Mouse (Mus musculus) hindbrain, embryonic 13.5 days (tissue): Measurements from ENCODE around the gene Gpat3. TPM values are rescaled to one million over a fixed set of nuclear protein-coding genes. Genes with fewer than 3 reads are reported as not detected.

Experiments used
- ATAC-seq: fragments of 200-750 bp; cut with Nextera tagmentation; 2 replicates; pipeline ENCODE4 v1.8.0; 2017; ENCODE audit warnings: moderate TSS enrichment; ENCODE audit not compliant: low FRiP score
- H3K27ac ChIP-seq: fragments of 300-500 bp; sonication (generic); 2 replicates; pipeline ENCODE4 v1.5.1; 2015; ENCODE audit warnings: inconsistent platforms, mild to moderate bottlenecking, moderate library complexity
- H3K27me3 ChIP-seq: fragments of 300-500 bp; sonication (generic); 2 replicates; pipeline ENCODE4 v1.6.1; 2015; ENCODE audit warnings: mild to moderate bottlenecking, inconsistent platforms
- H3K36me3 ChIP-seq: fragments of 300-500 bp; sonication (generic); 2 replicates; pipeline ENCODE4 v1.6.1; 2015; ENCODE audit warnings: mild to moderate bottlenecking, inconsistent platforms
- H3K4me1 ChIP-seq: fragments of 300-500 bp; sonication (generic); replicated peaks from 2 replicates; pipeline ENCODE4 v1.6.1; 2015; ENCODE audit warnings: inconsistent platforms
- H3K4me2 ChIP-seq: fragments of 300-500 bp; sonication (generic); 2 replicates; pipeline ENCODE4 v1.6.1; 2015; ENCODE audit warnings: inconsistent platforms, mild to moderate bottlenecking, moderate library complexity
- H3K4me3 ChIP-seq: fragments of 300-500 bp; sonication (generic); 2 replicates; pipeline ENCODE4 v1.5.1; 2015; ENCODE audit warnings: mild to moderate bottlenecking, inconsistent platforms
- H3K9ac ChIP-seq: fragments of 300-500 bp; sonication (generic); 2 replicates; pipeline ENCODE4 v1.6.1; 2015; ENCODE audit warnings: mild to moderate bottlenecking, inconsistent platforms
- H3K9me3 ChIP-seq: fragments of 300-500 bp; sonication (generic); 2 replicates; pipeline ENCODE4 v1.6.1; 2016; ENCODE audit warnings: inconsistent platforms
- WGBS: fragments of 180-500 bp; shearing (Covaris S2); methylation state at CpG from one replicate; pipeline ENCODE4 v1.1.7; 2015; 5-methylcytosine and 5-hydroxymethylcytosine counted together
- polyA plus RNA-seq: library from polyadenylated mRNA; unstranded; fragments of >200 nt; fragmentation: Nextera tagmentation; extraction: Ambion mirVana; gene quantifications from 2 replicates; pipeline ENCODE4 v1.2.1, GENCODE M21; 2015

Gene Gpat3
- polyA plus RNA-seq, 1 experiment from 2014 or later: 1.5 TPM

DNA sequence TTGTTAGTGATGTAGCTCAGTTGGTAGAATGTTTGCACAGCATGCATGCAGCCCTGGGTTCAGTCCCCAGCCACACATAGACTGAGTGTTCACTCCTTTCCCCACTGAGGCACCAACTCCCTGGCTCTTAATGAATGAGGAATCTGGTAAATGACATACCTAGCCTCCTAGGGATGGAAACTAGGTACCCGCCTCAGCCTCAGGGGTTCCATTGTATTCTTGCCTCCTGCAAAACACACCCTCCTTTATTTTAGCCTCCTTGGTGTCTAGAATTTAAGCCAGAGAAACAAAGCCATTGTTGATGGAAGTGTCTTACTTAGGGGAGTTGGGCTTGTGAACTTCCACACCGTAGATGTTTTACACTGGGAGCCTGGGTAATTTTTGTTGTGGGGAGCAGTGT is 17.6 kb downstream of the Gpat3 start:
- H3K4me3 ChIP-seq: no peak overlapping the region
- no peak overlapping the region for H3K27ac ChIP-seq
- ATAC-seq: no peak
- H3K4me2 ChIP-seq: no peak overlapping the region
- no peaks in the 10 kb centered on the region for H3K4me1 ChIP-seq
- H3K9me3 ChIP-seq: no peaks in the 10 kb centered on the region
- H3K9ac ChIP-seq: no peak overlapping the region
- H3K36me3 ChIP-seq: no peaks in the 10 kb centered on the region
- no peaks in the 10 kb centered on the region for H3K27me3 ChIP-seq
- WGBS: 74% methylated on average over 2 of the region's 2 CpGs

DNA sequence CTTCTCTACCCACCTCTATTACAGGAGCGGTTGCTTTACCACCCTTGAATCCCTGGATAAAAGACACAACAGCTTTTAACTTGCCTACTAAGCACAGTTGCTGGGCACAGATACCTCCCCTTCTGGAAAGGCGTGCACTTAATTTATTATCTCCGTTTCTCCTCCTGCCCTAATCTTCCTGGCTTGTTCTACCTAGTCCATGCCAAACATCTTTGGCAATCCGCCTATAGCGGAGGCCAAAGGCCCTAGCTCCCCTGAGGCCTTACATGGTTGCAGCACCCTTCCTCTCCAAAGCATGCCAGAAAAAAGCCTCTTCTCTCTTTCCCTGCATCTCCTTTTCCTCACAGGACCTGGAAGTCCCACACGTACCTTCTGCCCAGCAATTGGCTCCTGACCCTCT is 18.9 kb downstream of the Gpat3 start:
- no peaks in the 10 kb centered on the region for H3K4me1 ChIP-seq
- no peaks in the 10 kb centered on the region for H3K9me3 ChIP-seq
- no peak for ATAC-seq
- H3K4me3 ChIP-seq: no peak overlapping the region
- H3K27ac ChIP-seq: no peak overlapping the region
- H3K9ac ChIP-seq: no peak overlapping the region
- H3K36me3 ChIP-seq: no peaks in the 10 kb centered on the region
- H3K4me2 ChIP-seq: no peak overlapping the region
- H3K27me3 ChIP-seq: no peaks in the 10 kb centered on the region
- WGBS: 89% methylated on average over 6 of the region's 6 CpGs

- WGBS: 78% methylated on average over 2 of the region's 2 CpGs
- Histone ChIP-seq H3K4me3 (no peak overlapping the region), H3K4me1 (no peaks in the 10 kb centered on the region), H3K27me3 (no peaks in the 10 kb centered on the region), H3K9ac (no peak overlapping the region), H3K27ac (no peak overlapping the region), H3K4me2 (no peak overlapping the region), H3K36me3 (no peaks in the 10 kb centered on the region), H3K9me3 (no peaks in the 10 kb centered on the region)
- ATAC-seq: no peak
Observed at GRCm38 (mm10) chr5:100866183-100866582, 20.7 kb downstream of the Gpat3 start.

GRCm38 (mm10) chr5:100869197-100869895 is 23.8 kb downstream of the Gpat3 start:
- H3K9ac ChIP-seq: no peak overlapping the region
- H3K4me1 ChIP-seq: no peaks in the 10 kb centered on the region
- no peak overlapping the region for H3K4me2 ChIP-seq
- H3K36me3 ChIP-seq: no peaks in the 10 kb centered on the region
- no peak for ATAC-seq
- no peak overlapping the region for H3K27ac ChIP-seq
- WGBS: 72% methylated on average over 4 of the region's 4 CpGs
- no peaks in the 10 kb centered on the region for H3K27me3 ChIP-seq
- no peak overlapping the region for H3K4me3 ChIP-seq
- no peaks in the 10 kb centered on the region for H3K9me3 ChIP-seq

- H3K4me1 ChIP-seq: no peaks in the 10 kb centered on the region
- H3K36me3 ChIP-seq: no peaks in the 10 kb centered on the region
- ATAC-seq: no peak
- no peaks in the 10 kb centered on the region for H3K27me3 ChIP-seq
- WGBS: 88% methylated on average over 8 of the region's 8 CpGs
- H3K9me3 ChIP-seq: no peaks in the 10 kb centered on the region
- H3K27ac ChIP-seq: no peak overlapping the region
- H3K9ac ChIP-seq: no peak overlapping the region
- H3K4me3 ChIP-seq: no peak overlapping the region
- H3K4me2 ChIP-seq: no peak overlapping the region
Observed at GRCm38 (mm10) chr5:100871987-100872386, 26.5 kb downstream of the Gpat3 start.

GRCm38 (mm10) chr5:100874721-100875120 is 29.2 kb downstream of the Gpat3 start:
- Histone ChIP-seq H3K9ac (no peak overlapping the region), H3K27ac (no peak overlapping the region), H3K27me3 (no peaks in the 10 kb centered on the region), H3K9me3 (no peaks in the 10 kb centered on the region), H3K4me3 (no peak overlapping the region), H3K4me2 (no peak overlapping the region), H3K36me3 (no peaks in the 10 kb centered on the region), H3K4me1 (no peaks in the 10 kb centered on the region)
- 73% methylated on average over 7 of the region's 7 CpGs for WGBS
- ATAC-seq: no peak

- ATAC-seq: no peak
- Histone ChIP-seq H3K27ac (no peak overlapping the region), H3K9ac (no peak overlapping the region), H3K4me1 (no peaks in the 10 kb centered on the region), H3K36me3 (no peaks in the 10 kb centered on the region), H3K4me3 (no peak overlapping the region), H3K9me3 (no peaks in the 10 kb centered on the region), H3K4me2 (no peak overlapping the region), H3K27me3 (no peaks in the 10 kb centered on the region)
- WGBS: 78% methylated on average over 10 of the region's 10 CpGs
Observed at GRCm38 (mm10) chr5:100875180-100875579, 29.7 kb downstream of the Gpat3 start.

GRCm38 (mm10) chr5:100877021-100877420 is 31.5 kb downstream of the Gpat3 start:
- Histone ChIP-seq H3K27ac (no peak overlapping the region), H3K9ac (no peak overlapping the region), H3K4me1 (no peaks in the 10 kb centered on the region), H3K4me3 (no peak overlapping the region), H3K4me2 (no peak overlapping the region), H3K9me3 (no peaks in the 10 kb centered on the region), H3K27me3 (no peaks in the 10 kb centered on the region), H3K36me3 (no peaks in the 10 kb centered on the region)
- ATAC-seq: no peak

- H3K4me1 ChIP-seq: no peaks in the 10 kb centered on the region
- no peak overlapping the region for H3K9ac ChIP-seq
- ATAC-seq: no peak
- no peaks in the 10 kb centered on the region for H3K36me3 ChIP-seq
- H3K4me3 ChIP-seq: no peak overlapping the region
- H3K27me3 ChIP-seq: no peaks in the 10 kb centered on the region
- 76% methylated on average over 6 of the region's 6 CpGs for WGBS
- H3K9me3 ChIP-seq: no peaks in the 10 kb centered on the region
- no peak overlapping the region for H3K4me2 ChIP-seq
- no peak overlapping the region for H3K27ac ChIP-seq
Observed at GRCm38 (mm10) chr5:100885216-100885615, 39.7 kb downstream of the Gpat3 start.

DNA sequence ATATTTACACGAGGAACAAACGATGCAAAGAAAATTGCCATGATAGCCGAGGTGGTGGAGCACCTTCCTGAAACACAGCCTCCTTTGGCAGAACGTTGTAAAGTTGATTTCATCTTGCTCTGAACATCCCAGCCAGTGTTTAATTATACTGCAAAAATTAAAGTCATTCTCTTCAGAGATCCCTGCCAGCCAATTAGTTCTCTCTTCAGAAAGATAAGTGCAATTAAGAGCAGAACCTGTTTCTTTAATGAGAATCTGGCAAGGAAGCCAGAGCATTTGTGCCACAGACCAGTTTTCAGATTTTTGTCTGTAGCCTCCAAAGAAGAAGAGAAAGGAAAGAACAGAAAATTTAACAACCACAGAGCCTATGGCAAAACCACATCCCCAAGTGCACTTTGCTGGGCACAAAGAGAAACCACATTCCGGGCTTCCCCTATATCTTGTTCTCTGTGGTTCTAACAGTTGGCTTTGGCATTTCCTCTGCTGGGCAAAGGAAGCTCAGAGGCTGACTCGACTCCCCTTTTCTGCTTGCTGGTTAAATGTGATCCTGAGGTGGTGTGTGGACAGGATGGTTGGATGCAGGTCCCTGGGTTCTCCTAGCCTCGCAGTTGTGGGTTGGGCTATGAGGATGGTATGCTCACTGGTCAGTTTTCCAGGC is 40.9 kb downstream of the Gpat3 start:
- no peak overlapping the region for H3K27ac ChIP-seq
- no peaks in the 10 kb centered on the region for H3K27me3 ChIP-seq
- H3K4me1 ChIP-seq: no peaks in the 10 kb centered on the region
- H3K9me3 ChIP-seq: peaks cover 5% of the 10 kb centered on the region; the same call in 1 of the 2 replicates
- 86% methylated on average over 7 of the region's 7 CpGs for WGBS
- H3K9ac ChIP-seq: no peak overlapping the region
- no peak overlapping the region for H3K4me3 ChIP-seq
- no peak overlapping the region for H3K4me2 ChIP-seq
- H3K36me3 ChIP-seq: no peaks in the 10 kb centered on the region
- ATAC-seq: no peak

GRCm38 (mm10) chr5:100896199-100896598 is 50.7 kb downstream of the Gpat3 start:
- 81% methylated on average over 10 of the region's 10 CpGs for WGBS
- peaks cover under 1% of the 10 kb centered on the region; the same call in 1 of the 2 replicates for H3K9me3 ChIP-seq
- H3K4me2 ChIP-seq: no peak overlapping the region
- H3K4me3 ChIP-seq: no peak overlapping the region
- no peak overlapping the region for H3K9ac ChIP-seq
- no peaks in the 10 kb centered on the region for H3K4me1 ChIP-seq
- no peaks in the 10 kb centered on the region for H3K36me3 ChIP-seq
- no peaks in the 10 kb centered on the region for H3K27me3 ChIP-seq
- no peak overlapping the region for H3K27ac ChIP-seq
- ATAC-seq: no peak

DNA sequence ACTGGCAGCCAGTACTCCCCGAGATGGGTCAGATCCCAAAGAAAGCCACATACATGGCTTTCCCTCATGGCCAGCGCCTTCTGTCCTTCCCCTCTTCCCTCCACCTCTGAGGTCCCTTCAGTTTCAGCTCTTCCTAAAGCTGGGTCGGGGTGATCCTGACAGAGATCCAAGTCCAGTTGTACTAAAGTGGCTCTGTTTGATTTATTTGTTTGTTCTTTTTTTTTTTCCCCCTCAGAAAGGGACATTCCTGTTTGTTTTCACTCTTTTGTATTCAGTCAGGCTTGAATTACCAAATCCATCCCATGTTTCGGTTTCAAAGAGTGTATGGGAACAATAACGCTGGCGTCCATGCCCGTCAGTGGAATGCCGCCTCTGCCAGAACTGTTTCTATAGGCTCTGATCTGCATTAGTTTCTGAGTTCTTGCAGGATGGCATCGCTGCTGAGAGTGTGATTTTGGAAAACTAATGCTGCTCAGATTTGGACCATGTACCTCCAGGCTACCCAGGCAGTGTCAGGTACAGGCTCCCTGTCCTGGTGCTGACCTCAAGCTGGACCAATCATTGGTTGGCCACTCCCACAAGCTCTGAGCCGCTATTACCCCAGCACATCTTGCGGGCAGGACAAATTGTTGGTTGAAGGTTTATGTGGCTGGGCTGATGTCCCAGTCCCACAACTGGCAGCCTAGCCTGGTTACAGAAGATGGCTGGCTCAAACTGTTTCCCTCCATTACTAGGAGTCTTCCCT is 54.4 kb downstream of the Gpat3 start:
- Histone ChIP-seq H3K9ac (no peak overlapping the region), H3K4me2 (no peak overlapping the region), H3K36me3 (no peaks in the 10 kb centered on the region), H3K9me3 (0 out of 2 replicates have a peak, but pooled peaks cover 3% of the 10 kb centered on the region), H3K4me3 (no peak overlapping the region), H3K4me1 (no peaks in the 10 kb centered on the region), H3K27me3 (no peaks in the 10 kb centered on the region), H3K27ac (no peak overlapping the region)
- WGBS: 68% methylated on average over 11 of the region's 11 CpGs
- no peak for ATAC-seq
